Mouse (Mus musculus): ENCODE measurements around the gene Tirap.
A peak's percentile ranks its signal among the peaks of the same experiment; 100 is the strongest.

DNA sequence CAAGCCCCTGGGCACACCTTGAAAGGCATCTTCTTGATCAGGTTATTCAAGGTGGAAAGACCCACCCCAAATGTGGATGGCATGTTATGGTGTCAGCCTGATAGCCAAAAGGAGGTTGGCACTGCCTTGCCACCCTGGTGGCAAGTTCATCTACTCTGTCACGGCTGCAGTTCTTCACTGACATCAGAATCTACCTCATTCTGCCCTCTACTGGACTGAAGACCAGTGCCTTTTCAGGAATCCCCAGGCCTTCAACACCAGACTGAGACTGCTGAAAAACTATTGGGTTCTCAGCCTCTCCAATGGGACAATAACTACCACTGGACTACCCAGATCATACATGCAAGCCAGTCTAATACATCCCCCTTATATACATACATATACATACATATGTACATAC lies 39.6 kb upstream of the Tirap start:
- TF ChIP-seq CTCF (IDR thresholded peaks at IDR 0.05; ENCODE audit: low read depth): peak; percentile 38
- TF ChIP-seq EP300 (optimal IDR thresholded peaks at IDR 0.05): no peak

Measured in stomach, postnatal 0 days (tissue).